Mouse (Mus musculus): ENCODE data around the gene Pigs.

GRCm38 (mm10) chr11:78382701-78383100 is 54.5 kb downstream of the Pigs start:
- TF ChIP-seq CTCF (conservative IDR thresholded peaks at IDR 0.05; ENCODE audit: low read length) (no peak), NANOG (IDR thresholded peaks at IDR 0.05; ENCODE audit: borderline replicate concordance, low read length) (no peak)

Measured in E14TG2a.4 (cell line).